Mouse (Mus musculus) kidney, adult 2 months (tissue): ENCODE data around the gene Zfp384.

Source experiments
- CTCF ChIP-seq: fragments of 200-500 bp; conservative IDR thresholded peaks from 2 replicates; pipeline ENCODE4 v1.5.1; 2011; ENCODE audit warnings: low read depth, mild to moderate bottlenecking, control low read depth, low read length, moderate library complexity, mixed read lengths; ENCODE audit not compliant: insufficient read depth, insufficient read length
- POLR2A ChIP-seq: fragments of 200-500 bp; IDR thresholded peaks from one replicate; pipeline ENCODE4 v1.6.1; 2011; ENCODE audit warnings: low read depth, low read length, control low read depth

DNA sequence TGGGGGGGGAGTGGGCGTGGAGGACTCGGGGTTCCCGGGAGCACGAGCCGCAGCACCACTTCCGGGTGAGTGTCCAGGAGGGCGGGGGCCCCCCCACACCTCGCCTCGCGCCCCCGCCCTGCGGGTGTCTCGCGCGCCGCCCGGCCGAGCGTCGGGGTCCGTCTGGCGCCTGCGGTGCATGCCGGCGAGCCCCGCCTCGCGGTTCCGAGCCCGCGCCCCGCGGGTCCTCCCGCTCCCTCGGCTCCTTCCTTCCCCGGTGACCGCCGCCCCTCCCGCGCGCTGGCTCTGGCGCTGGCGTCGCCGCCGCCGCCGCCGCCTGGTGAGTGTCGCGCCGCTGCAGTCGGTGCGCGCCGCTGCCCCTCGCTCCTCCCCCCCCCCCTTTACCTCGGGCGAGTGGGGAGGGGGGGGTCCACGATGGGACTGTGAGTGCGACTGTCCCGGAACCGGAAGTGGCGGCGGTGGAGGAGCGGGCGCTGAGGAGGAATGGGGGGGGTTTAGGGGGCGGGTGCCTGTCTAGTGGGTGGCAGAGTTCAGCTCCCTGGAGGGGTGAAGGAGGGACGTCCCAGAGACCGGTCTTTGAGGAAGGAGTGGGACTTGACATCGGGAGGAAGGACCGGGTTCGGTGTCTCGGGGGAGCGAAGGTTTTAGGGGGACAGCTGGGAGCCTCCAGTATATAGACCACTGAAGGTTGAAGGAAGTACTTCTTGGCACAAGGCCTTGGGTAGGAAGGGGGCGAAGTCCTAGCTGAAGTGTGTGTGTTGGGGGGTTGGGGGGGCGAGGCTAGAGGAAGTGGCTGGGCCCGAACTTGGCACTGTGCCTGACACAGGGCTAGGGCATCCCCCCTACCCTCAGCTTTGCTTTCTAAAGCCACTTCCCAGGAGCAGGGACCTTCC, 482 bp downstream of the Zfp384 start:
- TF ChIP-seq CTCF = no peak
- no peak for TF ChIP-seq POLR2A
